Mouse (Mus musculus) bone marrow, adult 2 months (tissue): Measurements from ENCODE around the gene Inpp5d. TPM values are rescaled to one million over a fixed set of nuclear protein-coding genes. Genes with fewer than 3 reads are reported as not detected.

Experiments
- H3K27ac ChIP-seq: fragments of 200-500 bp; 2 replicates; pipeline ENCODE4 v1.5.1; 2012; ENCODE audit warnings: low read depth, mild to moderate bottlenecking, control low read depth, inconsistent platforms, low read length; ENCODE audit not compliant: control insufficient read depth, poor library complexity, insufficient read depth
- H3K4me1 ChIP-seq: fragments of 200-500 bp; 2 replicates; pipeline ENCODE4 v1.6.1; 2011; ENCODE audit warnings: low read length; ENCODE audit not compliant: control insufficient read depth, insufficient read depth
- H3K4me3 ChIP-seq: fragments of 200-500 bp; replicated peaks from 2 replicates; pipeline ENCODE3; 2011; ENCODE audit warnings: mild to moderate bottlenecking, low read depth, low read length, control low read depth; ENCODE audit not compliant: control insufficient read depth
- CTCF ChIP-seq: fragments of 200-500 bp; IDR thresholded peaks from 2 replicates; pipeline ENCODE4 v1.5.1; 2011; ENCODE audit warnings: low read length, control low read depth; ENCODE audit not compliant: control insufficient read depth, insufficient read depth
- POLR2A ChIP-seq: fragments of 200-500 bp; IDR thresholded peaks from 2 replicates; pipeline ENCODE4 v1.6.1; 2011; ENCODE audit warnings: low read depth, mild to moderate bottlenecking, control low read depth, low read length, borderline replicate concordance; ENCODE audit not compliant: control insufficient read depth
- WGBS: fragments of 180-500 bp; shearing (Covaris S2); methylation state at CpG from one replicate; pipeline ENCODE4 v1.1.7; 2018; 5-methylcytosine and 5-hydroxymethylcytosine counted together
- polyA plus RNA-seq: library from polyadenylated mRNA; stranded (reverse); fragments of >200 nt; gene quantifications from 2 replicates; pipeline ENCODE4 v1.2.4, GENCODE M21; 2011; ENCODE audit warnings: low replicate concordance; ENCODE audit not compliant: missing spikeins, insufficient read depth, insufficient read length

Inpp5d gene
- polyA plus RNA-seq, 1 experiment: 80.4 TPM

- no peak overlapping the region for H3K4me3 ChIP-seq
- H3K27ac ChIP-seq: no peak overlapping the region
- TF ChIP-seq CTCF (no peak), POLR2A (no peak)
- peaks cover 16% of the 10 kb centered on the region for H3K4me1 ChIP-seq
- whole genome bisulfite sequencing: 74% methylated on average over 7 of the region's 7 CpGs
These were observed 22.9 kb downstream of the Inpp5d start for GRCm38 (mm10) chr1:87643016-87643415.

- peaks cover 10% of the 10 kb centered on the region for H3K4me1 ChIP-seq
- TF ChIP-seq POLR2A (no peak), CTCF (no peak)
- H3K4me3 ChIP-seq: no peak overlapping the region
- H3K27ac ChIP-seq: no peak overlapping the region
- 62% methylated on average over 7 of the region's 7 CpGs for WGBS
These were observed 24.9 kb downstream of the Inpp5d start for GRCm38 (mm10) chr1:87645041-87645440.

- Histone ChIP-seq H3K4me3 (no peak overlapping the region), H3K4me1 (peaks cover 11% of the 10 kb centered on the region), H3K27ac (no peak overlapping the region)
- TF ChIP-seq CTCF: no peak
- no peak for TF ChIP-seq POLR2A
- 9% methylated on average over 6 of the region's 6 CpGs for WGBS
These were observed 25.6 kb downstream of the Inpp5d start for GRCm38 (mm10) chr1:87645748-87646147.

GRCm38 (mm10) chr1:87647820-87648219 is 27.7 kb downstream of the Inpp5d start:
- Histone ChIP-seq H3K4me1 (peaks cover 18% of the 10 kb centered on the region), H3K27ac (peak overlapping the region; percentile 25; the same call in 1 of the 2 replicates), H3K4me3 (no peak overlapping the region)
- 12% methylated on average over 1 of the region's 1 CpGs for WGBS
- TF ChIP-seq POLR2A (no peak), CTCF (no peak)

- Histone ChIP-seq H3K27ac (peak overlapping the region; percentile 20; the same call in 1 of the 2 replicates), H3K4me1 (peaks cover 18% of the 10 kb centered on the region), H3K4me3 (no peak overlapping the region)
- WGBS: 7% methylated on average over 7 of the region's 7 CpGs
- no peak for TF ChIP-seq CTCF
These were observed 28.5 kb downstream of the Inpp5d start for GRCm38 (mm10) chr1:87648657-87649056.

- WGBS: 49% methylated on average over 4 of the region's 4 CpGs
- TF ChIP-seq CTCF (no peak), POLR2A (no peak)
- Histone ChIP-seq H3K4me3 (no peak overlapping the region), H3K4me1 (peaks cover 18% of the 10 kb centered on the region), H3K27ac (peak overlapping the region; percentile 4; the same call in 1 of the 2 replicates)
These were observed 29.2 kb downstream of the Inpp5d start for GRCm38 (mm10) chr1:87649219-87649805.

GRCm38 (mm10) chr1:87649958-87650474 is 29.9 kb downstream of the Inpp5d start:
- no peak for TF ChIP-seq CTCF
- peak overlapping the region; percentile 14 for H3K4me3 ChIP-seq
- H3K27ac ChIP-seq: peak overlapping the region; percentile 68
- peaks cover 18% of the 10 kb centered on the region for H3K4me1 ChIP-seq
- 66% methylated on average over 8 of the region's 8 CpGs for WGBS

GRCm38 (mm10) chr1:87650611-87651079 is 30.5 kb downstream of the Inpp5d start:
- Histone ChIP-seq H3K4me3 (no peak overlapping the region), H3K4me1 (peaks cover 18% of the 10 kb centered on the region), H3K27ac (peak overlapping the region; percentile 53)
- TF ChIP-seq POLR2A (no peak), CTCF (no peak)
- 2% methylated on average over 8 of the region's 8 CpGs for WGBS
